Mouse (Mus musculus) forebrain, embryonic 12.5 days (tissue): ENCODE measurements around the gene Slc9a9. TPM values are rescaled to one million over a fixed set of nuclear protein-coding genes. Genes with fewer than 3 reads are reported as not detected.
A peak's percentile ranks its signal among the peaks of the same experiment; 100 is the strongest.

Experiments
- ATAC-seq: fragments of 200-750 bp; cut with Nextera tagmentation; 2 replicates; pipeline ENCODE4 v1.8.0; 2017; ENCODE audit warnings: moderate TSS enrichment; ENCODE audit not compliant: low FRiP score
- H3K27ac ChIP-seq: fragments of 300-500 bp; sonication (generic); 2 replicates; pipeline ENCODE4 v1.5.1; 2016; ENCODE audit warnings: mild to moderate bottlenecking
- H3K27me3 ChIP-seq: fragments of 300-500 bp; sonication (generic); 2 replicates; pipeline ENCODE4 v1.6.1; 2016; ENCODE audit warnings: mild to moderate bottlenecking
- H3K36me3 ChIP-seq: fragments of 300-500 bp; sonication (generic); replicated peaks from 2 replicates; pipeline ENCODE4 v1.6.1; 2016; ENCODE audit warnings: mild to moderate bottlenecking
- H3K4me1 ChIP-seq: fragments of 300-500 bp; sonication (generic); 2 replicates; pipeline ENCODE4 v1.6.1; 2016
- H3K4me2 ChIP-seq: fragments of 300-500 bp; sonication (generic); 2 replicates; pipeline ENCODE4 v1.6.1; 2016; ENCODE audit warnings: mild to moderate bottlenecking, moderate library complexity
- H3K4me3 ChIP-seq: fragments of 300-500 bp; sonication (generic); replicated peaks from 2 replicates; pipeline ENCODE4 v1.5.1; 2016; ENCODE audit warnings: mild to moderate bottlenecking
- H3K9ac ChIP-seq: fragments of 300-500 bp; sonication (generic); 2 replicates; pipeline ENCODE4 v1.6.1; 2016; ENCODE audit warnings: mild to moderate bottlenecking
- H3K9me3 ChIP-seq: fragments of 300-500 bp; sonication (generic); 2 replicates; pipeline ENCODE4 v1.6.1; 2016
- WGBS: fragments of 180-500 bp; shearing (Covaris S2); methylation state at CpG from one replicate; pipeline ENCODE4 v1.1.7; 2016; 5-methylcytosine and 5-hydroxymethylcytosine counted together
- polyA plus RNA-seq: library from polyadenylated mRNA; unstranded; fragments of >200 nt; fragmentation: Nextera tagmentation; extraction: Ambion mirVana; gene quantifications from 2 replicates; pipeline ENCODE4 v1.2.1, GENCODE M21; 2016

Slc9a9 gene
- polyA plus RNA-seq, 1 experiment from 2014 or later = 2.8 TPM

DNA sequence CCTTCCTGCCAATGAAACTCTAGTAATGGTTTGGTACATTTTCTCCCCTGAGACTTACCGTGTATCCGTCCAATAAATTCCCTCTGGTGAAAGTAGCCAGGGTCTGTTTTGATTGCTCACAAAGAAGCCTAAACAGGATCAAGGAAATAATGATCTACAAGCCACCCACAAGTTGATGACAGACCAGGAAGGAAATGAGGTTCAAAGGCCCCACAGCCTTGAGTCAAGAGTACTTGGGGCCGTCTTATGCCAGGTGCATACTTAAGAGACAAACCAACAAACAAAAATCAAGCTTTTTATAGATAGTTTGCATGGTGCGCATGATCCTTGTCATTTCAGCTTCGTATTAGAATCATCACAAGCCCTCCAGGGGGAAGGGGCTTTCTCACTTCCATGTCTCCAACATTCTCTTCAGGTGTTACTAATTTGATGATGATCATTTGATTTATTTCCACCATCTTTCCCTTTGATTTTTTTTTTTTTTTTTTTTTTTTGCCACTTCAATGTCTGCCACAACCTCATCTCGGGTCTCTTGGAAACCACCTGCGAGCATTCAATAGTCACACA is 275.9 kb downstream of the Slc9a9 start:
- no peak overlapping the region for H3K9ac ChIP-seq
- no peaks in the 10 kb centered on the region for H3K36me3 ChIP-seq
- H3K9me3 ChIP-seq = no peaks in the 10 kb centered on the region
- H3K27me3 ChIP-seq = no peaks in the 10 kb centered on the region
- H3K4me1 ChIP-seq = no peaks in the 10 kb centered on the region
- no peak overlapping the region for H3K4me2 ChIP-seq
- no peak for ATAC-seq
- no peak overlapping the region for H3K27ac ChIP-seq
- no peak overlapping the region for H3K4me3 ChIP-seq
- 88% methylated on average over 7 of the region's 7 CpGs for WGBS

DNA sequence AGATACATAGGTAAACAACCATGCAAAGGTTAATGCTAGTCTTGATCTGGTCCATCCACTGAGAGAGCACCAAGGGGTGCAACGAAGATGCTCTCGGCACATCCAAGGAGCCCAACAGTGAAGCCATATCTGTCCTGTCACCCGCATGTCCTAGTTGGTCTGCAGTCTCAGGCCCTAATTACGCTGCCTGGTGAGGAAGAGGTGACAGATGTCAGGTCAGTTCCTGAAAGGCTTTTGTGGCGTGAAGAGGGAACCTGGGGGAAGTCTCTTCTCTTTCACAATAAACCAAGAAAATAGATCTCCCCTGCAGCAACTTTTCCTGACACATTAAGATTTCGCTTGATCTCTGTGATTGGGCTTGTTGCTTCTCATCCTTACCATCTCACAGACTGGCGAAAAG is 277.5 kb downstream of the Slc9a9 start:
- H3K4me2 ChIP-seq = no peak overlapping the region
- no peaks in the 10 kb centered on the region; the same call in 1 of the 2 replicates for H3K9me3 ChIP-seq
- H3K9ac ChIP-seq = no peak overlapping the region
- no peaks in the 10 kb centered on the region for H3K27me3 ChIP-seq
- ATAC-seq = no peak
- no peaks in the 10 kb centered on the region for H3K36me3 ChIP-seq
- no peak overlapping the region for H3K27ac ChIP-seq
- no peak overlapping the region for H3K4me3 ChIP-seq
- no peaks in the 10 kb centered on the region for H3K4me1 ChIP-seq
- WGBS = 76% methylated on average over 7 of the region's 7 CpGs

DNA sequence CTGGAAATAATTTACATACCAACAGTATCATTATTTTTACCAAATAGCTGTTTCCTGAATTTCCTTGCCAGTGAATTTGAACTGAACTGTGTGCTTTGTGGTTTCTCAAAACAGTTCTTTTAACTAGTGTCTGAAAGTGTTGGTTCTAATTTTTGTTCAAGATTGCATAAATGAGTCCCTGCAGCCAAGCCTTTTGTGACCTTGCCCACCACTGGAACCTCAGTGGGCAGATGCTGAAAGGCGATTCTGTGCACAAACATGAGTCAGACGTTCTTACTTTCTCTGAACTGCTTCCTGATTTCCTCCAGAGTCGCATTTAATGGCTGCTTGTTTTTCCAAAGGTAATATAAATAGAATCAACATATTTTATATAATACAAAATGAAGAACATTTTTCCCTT is 281.0 kb downstream of the Slc9a9 start:
- no peak overlapping the region for H3K4me3 ChIP-seq
- H3K9me3 ChIP-seq = no peaks in the 10 kb centered on the region; the same call in 1 of the 2 replicates
- H3K36me3 ChIP-seq = no peaks in the 10 kb centered on the region
- no peak for ATAC-seq
- no peak overlapping the region for H3K27ac ChIP-seq
- WGBS = 77% methylated on average over 3 of the region's 3 CpGs
- no peaks in the 10 kb centered on the region for H3K27me3 ChIP-seq
- no peak overlapping the region for H3K9ac ChIP-seq
- no peaks in the 10 kb centered on the region for H3K4me1 ChIP-seq
- no peak overlapping the region for H3K4me2 ChIP-seq

DNA sequence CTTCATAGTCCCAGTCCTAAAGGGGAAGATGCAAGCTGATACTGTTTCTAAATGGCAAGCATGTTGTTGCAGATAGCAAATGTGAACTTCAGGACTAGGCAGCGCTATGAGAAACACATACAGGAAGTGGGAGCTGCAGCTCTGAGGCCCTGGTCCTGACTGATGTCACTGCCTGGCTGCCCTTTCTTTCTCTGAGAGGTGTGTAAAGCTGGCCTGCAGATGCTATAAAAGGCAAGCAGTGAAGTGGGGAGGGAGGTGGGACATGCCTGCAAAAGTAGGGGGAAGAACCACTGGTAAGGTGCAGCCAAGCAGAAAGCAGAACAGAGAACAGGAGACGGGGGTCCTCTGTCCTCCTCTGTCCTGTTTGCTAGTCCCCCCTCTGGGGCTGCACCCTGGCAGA is 285.9 kb downstream of the Slc9a9 start:
- Histone ChIP-seq H3K4me3 (no peak overlapping the region), H3K4me2 (no peak overlapping the region), H3K4me1 (no peaks in the 10 kb centered on the region), H3K9ac (no peak overlapping the region), H3K36me3 (no peaks in the 10 kb centered on the region), H3K27ac (no peak overlapping the region), H3K9me3 (no peaks in the 10 kb centered on the region; the same call in 1 of the 2 replicates), H3K27me3 (no peaks in the 10 kb centered on the region)
- 51% methylated on average over 2 of the region's 2 CpGs for WGBS
- no peak for ATAC-seq

DNA sequence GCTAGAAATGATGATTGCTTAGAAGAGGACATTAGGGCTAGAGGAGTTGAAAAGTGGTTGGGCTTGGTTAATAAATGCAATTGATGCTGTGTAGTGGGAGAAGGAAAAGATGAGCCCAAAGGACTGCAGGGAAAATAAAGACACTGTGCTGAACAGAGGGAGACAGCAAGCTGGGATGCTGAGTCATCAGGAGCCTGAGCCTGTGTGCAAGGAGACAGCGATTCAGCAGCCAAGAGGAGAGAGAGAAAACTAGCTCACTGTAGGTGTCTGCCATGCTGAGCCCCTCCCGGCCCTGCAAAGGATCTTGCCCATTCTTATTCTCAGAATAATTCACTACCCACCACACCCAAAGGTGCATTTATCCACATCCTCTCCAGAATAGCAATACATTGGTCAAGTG is 288.7 kb downstream of the Slc9a9 start:
- no peaks in the 10 kb centered on the region for H3K36me3 ChIP-seq
- no peaks in the 10 kb centered on the region for H3K9me3 ChIP-seq
- H3K9ac ChIP-seq = no peak overlapping the region
- H3K27ac ChIP-seq = no peak overlapping the region
- 81% methylated on average over 2 of the region's 2 CpGs for WGBS
- H3K4me3 ChIP-seq = no peak overlapping the region
- H3K27me3 ChIP-seq = no peaks in the 10 kb centered on the region
- H3K4me1 ChIP-seq = no peaks in the 10 kb centered on the region; the same call in 1 of the 2 replicates
- no peak overlapping the region for H3K4me2 ChIP-seq
- ATAC-seq = no peak

DNA sequence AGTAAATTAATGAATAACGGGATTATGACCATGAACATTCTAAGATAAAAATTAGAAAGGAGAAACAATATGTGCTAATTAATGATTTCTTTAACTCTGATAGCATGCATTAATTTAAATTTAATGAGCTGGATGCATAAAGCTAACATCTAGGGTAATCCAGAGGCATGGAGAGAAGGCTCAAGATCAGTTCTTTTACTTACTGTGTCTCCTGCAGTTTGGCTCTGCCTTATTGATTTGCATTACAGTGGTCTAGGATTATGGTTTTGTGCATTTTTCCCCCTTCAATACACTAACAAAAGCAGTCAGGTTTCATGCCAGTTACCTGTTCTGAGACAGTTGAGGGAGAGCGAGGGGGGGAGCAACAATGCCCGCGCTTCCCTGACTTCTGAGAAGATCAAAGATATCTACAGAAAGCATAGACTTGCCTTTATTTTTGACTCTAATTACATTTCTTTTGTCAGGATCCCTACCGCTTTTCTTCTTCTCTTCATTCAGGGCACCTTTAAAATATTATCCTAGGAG is 298.9 kb downstream of the Slc9a9 start:
- Histone ChIP-seq H3K9me3 (no peaks in the 10 kb centered on the region), H3K9ac (no peak overlapping the region), H3K4me1 (peaks cover 12% of the 10 kb centered on the region; the same call in 1 of the 2 replicates), H3K4me2 (no peak overlapping the region), H3K36me3 (no peaks in the 10 kb centered on the region), H3K27ac (0 out of 2 replicates have a peak overlapping the region, but pooled peaks have one; percentile 25), H3K27me3 (no peaks in the 10 kb centered on the region), H3K4me3 (no peak overlapping the region)
- 46% methylated on average over 5 of the region's 5 CpGs for WGBS
- peak; percentile 37; the same call in 1 of the 2 replicates for ATAC-seq

DNA sequence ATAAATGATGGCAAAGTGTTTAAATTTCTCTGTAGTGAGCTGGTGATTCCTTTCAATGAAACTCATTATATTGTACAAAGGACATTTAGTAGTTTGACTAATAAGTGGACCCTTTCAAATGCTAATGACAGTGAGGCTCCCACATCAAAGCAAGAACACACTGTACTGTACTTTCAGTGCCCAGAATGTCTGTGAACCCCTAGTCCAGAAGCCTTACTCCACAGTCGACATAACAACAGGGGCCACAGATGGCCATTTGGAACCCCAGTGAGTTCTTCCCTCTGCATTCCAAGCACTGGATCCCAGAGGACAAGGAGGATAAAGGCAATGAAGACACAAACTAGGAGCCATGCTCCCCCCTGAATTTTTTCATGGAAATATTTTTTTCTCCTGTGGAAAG is 299.4 kb downstream of the Slc9a9 start:
- Histone ChIP-seq H3K9me3 (no peaks in the 10 kb centered on the region), H3K4me3 (no peak overlapping the region), H3K4me1 (peaks cover 12% of the 10 kb centered on the region; the same call in 1 of the 2 replicates), H3K4me2 (no peak overlapping the region), H3K27ac (peak overlapping the region; percentile 54; the same call in 1 of the 2 replicates), H3K36me3 (no peaks in the 10 kb centered on the region), H3K27me3 (no peaks in the 10 kb centered on the region), H3K9ac (no peak overlapping the region)
- 16% methylated on average over 1 of the region's 1 CpGs for WGBS
- ATAC-seq = peak; percentile 86; the same call in 1 of the 2 replicates

DNA sequence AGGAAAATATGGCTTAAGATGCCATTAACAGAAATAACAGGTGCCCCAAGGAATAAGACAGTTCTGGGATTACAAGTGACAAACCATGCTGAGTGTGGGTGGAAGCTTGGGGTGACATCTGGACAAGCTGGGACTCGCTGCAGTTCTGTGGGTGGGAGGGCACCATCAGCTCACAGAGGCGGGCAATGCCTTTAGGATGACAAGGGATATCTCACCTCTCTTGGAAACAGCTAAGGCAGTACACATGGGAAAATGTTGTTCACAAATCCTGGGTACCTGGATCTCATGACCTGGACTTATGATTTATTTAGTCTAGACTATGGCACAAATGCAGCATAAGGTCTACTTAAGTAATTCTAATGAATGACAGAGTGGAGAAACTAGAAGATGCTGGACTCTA is 302.3 kb downstream of the Slc9a9 start:
- H3K4me2 ChIP-seq = no peak overlapping the region
- no peaks in the 10 kb centered on the region for H3K36me3 ChIP-seq
- H3K27ac ChIP-seq = no peak overlapping the region
- WGBS = 82% methylated on average over 2 of the region's 2 CpGs
- H3K4me1 ChIP-seq = peaks cover 12% of the 10 kb centered on the region; the same call in 1 of the 2 replicates
- H3K9ac ChIP-seq = no peak overlapping the region
- H3K9me3 ChIP-seq = no peaks in the 10 kb centered on the region
- ATAC-seq = no peak
- H3K4me3 ChIP-seq = no peak overlapping the region
- H3K27me3 ChIP-seq = no peaks in the 10 kb centered on the region

DNA sequence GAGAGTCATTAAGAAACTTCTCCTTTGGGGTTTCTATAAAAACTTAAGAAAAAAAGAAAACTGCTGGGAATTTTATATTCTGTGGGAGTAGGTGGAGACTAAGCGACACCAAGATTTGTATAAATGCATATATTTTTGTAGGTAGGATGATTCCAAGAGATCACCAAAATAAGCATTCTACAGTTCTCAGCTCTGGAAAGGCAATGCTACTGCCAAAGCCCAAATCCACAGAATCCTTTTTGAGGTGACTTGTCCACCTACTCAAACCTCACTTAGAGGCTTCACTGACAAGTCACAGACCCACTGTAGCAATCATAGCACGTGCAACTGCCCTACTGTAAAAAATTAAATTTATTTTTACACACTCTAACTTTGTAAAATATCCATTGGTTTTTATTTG is 303.0 kb downstream of the Slc9a9 start:
- no peak overlapping the region for H3K4me2 ChIP-seq
- no peak for ATAC-seq
- peaks cover 12% of the 10 kb centered on the region; the same call in 1 of the 2 replicates for H3K4me1 ChIP-seq
- H3K27me3 ChIP-seq = no peaks in the 10 kb centered on the region
- H3K9me3 ChIP-seq = no peaks in the 10 kb centered on the region
- H3K36me3 ChIP-seq = no peaks in the 10 kb centered on the region
- 93% methylated on average over 2 of the region's 2 CpGs for WGBS
- no peak overlapping the region for H3K27ac ChIP-seq
- no peak overlapping the region for H3K4me3 ChIP-seq
- no peak overlapping the region for H3K9ac ChIP-seq

DNA sequence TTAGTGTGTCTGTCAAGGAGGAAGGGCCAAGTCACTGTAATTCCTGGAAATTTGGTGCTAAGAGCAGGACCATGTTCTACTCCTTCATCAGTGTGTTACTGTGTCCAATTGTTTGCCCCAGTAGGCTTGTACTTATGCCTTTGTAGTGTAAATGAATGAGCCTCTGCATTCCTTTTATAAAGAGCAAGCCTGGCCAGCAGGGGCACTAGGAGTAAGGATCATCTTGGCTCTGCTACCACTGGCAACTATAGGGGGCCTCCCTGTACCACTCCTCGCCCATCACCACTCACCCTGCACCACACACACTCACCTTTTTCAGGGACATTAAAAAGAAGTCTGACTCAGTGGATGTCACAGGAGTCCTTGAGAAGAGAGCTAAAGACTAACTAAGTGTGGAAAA is 306.5 kb downstream of the Slc9a9 start:
- H3K9ac ChIP-seq = no peak overlapping the region
- no peaks in the 10 kb centered on the region for H3K4me1 ChIP-seq
- no peaks in the 10 kb centered on the region for H3K9me3 ChIP-seq
- H3K27ac ChIP-seq = no peak overlapping the region
- no peak for ATAC-seq
- H3K27me3 ChIP-seq = no peaks in the 10 kb centered on the region
- no peaks in the 10 kb centered on the region for H3K36me3 ChIP-seq
- no peak overlapping the region for H3K4me3 ChIP-seq
- WGBS = 94% methylated on average over 1 of the region's 1 CpGs
- H3K4me2 ChIP-seq = no peak overlapping the region

DNA sequence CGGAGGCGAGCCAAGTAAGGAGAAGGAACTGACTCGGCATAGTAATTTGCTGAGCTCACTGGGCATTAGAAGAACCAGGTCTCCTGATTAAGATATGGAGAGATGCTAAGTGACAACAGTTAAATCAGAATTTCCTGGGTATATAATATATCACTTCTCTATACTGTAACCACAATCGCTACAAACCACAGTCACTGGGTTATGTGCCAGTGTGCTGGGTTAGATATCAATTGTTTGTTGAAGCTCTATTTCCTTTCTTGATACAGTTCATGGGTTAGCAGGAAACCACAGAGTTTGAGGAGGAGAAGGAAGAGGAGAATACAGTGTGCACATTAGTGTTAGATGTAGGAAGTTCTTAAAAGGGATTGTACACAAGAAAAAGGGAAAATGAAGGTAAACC is 323.9 kb downstream of the Slc9a9 start:
- H3K4me1 ChIP-seq = no peaks in the 10 kb centered on the region
- no peak overlapping the region for H3K27ac ChIP-seq
- ATAC-seq = no peak
- H3K27me3 ChIP-seq = no peaks in the 10 kb centered on the region
- no peaks in the 10 kb centered on the region for H3K36me3 ChIP-seq
- H3K9ac ChIP-seq = no peak overlapping the region
- WGBS = 93% methylated on average over 4 of the region's 4 CpGs
- no peaks in the 10 kb centered on the region for H3K9me3 ChIP-seq
- H3K4me2 ChIP-seq = no peak overlapping the region
- no peak overlapping the region for H3K4me3 ChIP-seq

DNA sequence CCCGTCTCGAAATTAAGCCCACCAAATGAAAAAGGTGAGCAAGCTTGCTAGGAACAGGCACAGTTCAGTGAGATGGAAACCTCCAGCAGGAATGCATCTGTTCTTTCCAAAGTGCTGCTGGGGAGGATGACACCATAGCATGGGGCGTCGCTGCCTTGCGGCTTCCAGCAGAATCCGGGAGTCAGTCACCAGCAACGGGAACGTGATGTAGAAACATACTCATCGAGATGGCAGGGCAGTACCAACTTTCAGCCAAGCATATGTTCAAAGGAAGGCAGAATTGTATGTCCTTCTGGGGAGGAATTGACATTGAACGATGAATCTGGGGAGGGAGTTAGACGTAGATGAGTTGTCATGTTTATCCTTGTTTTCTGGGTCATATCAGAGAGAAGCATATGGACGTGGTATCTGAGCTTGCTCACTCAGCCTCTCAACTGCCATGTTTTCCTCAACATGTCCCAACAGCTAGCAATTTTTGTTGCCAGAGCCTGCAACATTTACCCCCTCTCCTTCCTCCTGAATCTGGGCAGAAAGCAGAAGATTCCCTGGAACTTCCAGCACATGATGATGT is 350.5 kb downstream of the Slc9a9 start:
- no peaks in the 10 kb centered on the region for H3K9me3 ChIP-seq
- H3K27me3 ChIP-seq = no peaks in the 10 kb centered on the region
- no peaks in the 10 kb centered on the region for H3K36me3 ChIP-seq
- H3K27ac ChIP-seq = no peak overlapping the region
- H3K4me2 ChIP-seq = no peak overlapping the region
- no peaks in the 10 kb centered on the region for H3K4me1 ChIP-seq
- 93% methylated on average over 12 of the region's 12 CpGs for WGBS
- no peak for ATAC-seq
- no peak overlapping the region for H3K9ac ChIP-seq
- H3K4me3 ChIP-seq = no peak overlapping the region
